Mouse (Mus musculus): ENCODE measurements around the gene Syne4.
A peak's percentile ranks its signal among the peaks of the same experiment; 100 is the strongest.

Gene Syne4

GRCm38 (mm10) chr7:30296816-30297215 is 17.8 kb upstream of the Syne4 start:
- no peak for DNase-seq (ENCODE audit: low spot score)

GRCm38 (mm10) chr7:30297266-30297665 is 17.3 kb upstream of the Syne4 start:
- no peak for DNase-seq (ENCODE audit: low spot score)

- peak; percentile 57 for DNase-seq (ENCODE audit: low spot score)
Measured at GRCm38 (mm10) chr7:30300914-30301313, 13.7 kb upstream of the Syne4 start.

GRCm38 (mm10) chr7:30306083-30306779 is 8.4 kb upstream of the Syne4 start:
- DNase-seq (ENCODE audit: low spot score): no peak

- peak; percentile 97 for DNase-seq (ENCODE audit: low spot score)
Measured at GRCm38 (mm10) chr7:30308076-30309005, 6.3 kb upstream of the Syne4 start, which contains the start of gene Alkbh6. Gene Alkbh6, plus strand, starts transcription at chr7:30308717.

GRCm38 (mm10) chr7:30309395-30310129 is 5.0 kb upstream of the Syne4 start:
- no peak for DNase-seq (ENCODE audit: low spot score)

- no peak for DNase-seq (ENCODE audit: low spot score)
Measured at GRCm38 (mm10) chr7:30310136-30310535, 4.5 kb upstream of the Syne4 start.

GRCm38 (mm10) chr7:30313666-30314320 is 814 bp upstream of the Syne4 start:
- DNase-seq (ENCODE audit: low spot score): no peak

- no peak for DNase-seq (ENCODE audit: low spot score)
Measured at GRCm38 (mm10) chr7:30315559-30316529, 1.2 kb downstream of the Syne4 start.

- no peak for DNase-seq (ENCODE audit: low spot score)
Measured at GRCm38 (mm10) chr7:30318142-30318541, 3.5 kb downstream of the Syne4 start.

- DNase-seq (ENCODE audit: low spot score): no peak
Measured at GRCm38 (mm10) chr7:30320946-30321345, 6.3 kb downstream of the Syne4 start.

- DNase-seq (ENCODE audit: low spot score): peak; percentile 79
Measured at GRCm38 (mm10) chr7:30321539-30322284, 7.1 kb downstream of the Syne4 start, which contains the start of gene E130208F15Rik. Gene E130208F15Rik, plus strand, starts transcription at chr7:30321740.

GRCm38 (mm10) chr7:30322285-30322667 is 7.7 kb downstream of the Syne4 start:
- peak; percentile 98 for DNase-seq (ENCODE audit: low spot score)

GRCm38 (mm10) chr7:30322865-30323264 is 8.3 kb downstream of the Syne4 start:
- DNase-seq (ENCODE audit: low spot score): peak; percentile 13

GRCm38 (mm10) chr7:30323795-30324194 is 9.2 kb downstream of the Syne4 start, which contains the start of gene Sdhaf1:
Gene Sdhaf1, minus strand, starts transcription at chr7:30323895.
- no peak for DNase-seq (ENCODE audit: low spot score)

- no peak for DNase-seq (ENCODE audit: low spot score)
Measured at GRCm38 (mm10) chr7:30324300-30324944, 9.8 kb downstream of the Syne4 start.

GRCm38 (mm10) chr7:30325364-30325763 is 10.8 kb downstream of the Syne4 start:
- DNase-seq (ENCODE audit: low spot score): peak; percentile 70

- no peak for DNase-seq (ENCODE audit: low spot score)
Measured at GRCm38 (mm10) chr7:30326427-30326826, 11.8 kb downstream of the Syne4 start.

GRCm38 (mm10) chr7:30327140-30327539 is 12.5 kb downstream of the Syne4 start:
- no peak for DNase-seq (ENCODE audit: low spot score)

Measured in embryo, embryonic 10.5 days (tissue).